Mouse (Mus musculus) hindlimb bud, embryonic 11.5 days (tissue): ENCODE measurements around the gene B4galnt2.

Experiments used
- DNase-seq: peaks from one replicate; pipeline ENCODE4 v3.0.0-alpha.2; 2012; ENCODE audit warnings: low read depth, low spot score; ENCODE audit errors: extremely low spot score

The B4galnt2 gene

DNA sequence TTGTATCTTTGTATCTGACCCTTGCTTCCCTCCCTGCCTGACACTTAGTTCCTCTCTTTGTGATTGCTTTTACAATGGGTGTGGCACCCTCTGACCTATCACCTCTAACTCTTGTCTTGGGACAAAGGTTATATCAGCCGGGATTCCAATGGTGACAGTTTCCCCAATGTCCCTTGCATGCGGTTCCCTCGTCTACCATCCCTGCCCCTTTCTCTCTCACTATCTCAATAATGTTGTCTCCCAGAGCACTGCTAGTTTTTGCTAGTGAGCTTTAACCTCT lies 87.6 kb downstream of the B4galnt2 start:
- no peak for DNase-seq

DNA sequence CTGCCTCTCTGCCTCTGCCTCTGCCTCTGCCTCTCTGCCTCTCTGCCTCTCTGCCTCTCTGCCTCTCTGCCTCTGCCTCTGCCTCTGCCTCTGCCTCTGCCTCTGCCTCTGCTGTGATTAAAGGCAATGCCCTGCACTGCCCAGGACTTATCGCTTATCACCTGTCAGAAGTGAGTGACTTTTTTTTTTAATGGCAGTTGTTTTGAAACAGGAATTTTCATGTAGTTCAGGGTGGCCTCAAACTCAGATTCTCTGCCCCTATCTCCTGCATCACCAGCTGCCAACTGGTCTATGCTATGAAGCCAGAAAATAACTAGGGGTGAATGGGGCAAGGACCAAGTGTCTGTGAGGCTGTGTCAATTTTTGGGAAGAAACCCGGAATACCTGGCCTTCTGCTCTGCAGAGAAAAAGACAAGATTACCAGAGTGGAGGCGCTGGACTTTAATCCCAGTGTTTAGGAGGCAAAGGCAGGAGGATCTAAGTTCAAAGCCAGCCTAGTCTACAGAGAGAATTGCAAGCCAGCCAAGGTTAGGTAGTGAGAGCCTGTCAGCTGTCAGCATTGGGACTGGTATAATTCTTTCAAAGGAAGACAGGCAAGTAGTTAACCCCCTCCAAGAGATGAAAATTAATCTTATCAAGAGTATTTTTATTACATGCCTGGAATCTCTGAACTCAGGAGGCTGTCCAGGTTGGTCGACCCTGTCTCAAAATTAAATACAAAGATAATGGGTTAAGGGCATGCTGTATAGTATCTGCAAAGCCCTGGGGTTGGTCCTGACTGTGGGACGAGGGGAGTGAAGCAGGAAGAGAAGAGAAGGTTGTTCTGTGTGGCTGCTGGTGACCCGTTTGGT lies 88.1 kb downstream of the B4galnt2 start:
- no peak for DNase-seq

DNA sequence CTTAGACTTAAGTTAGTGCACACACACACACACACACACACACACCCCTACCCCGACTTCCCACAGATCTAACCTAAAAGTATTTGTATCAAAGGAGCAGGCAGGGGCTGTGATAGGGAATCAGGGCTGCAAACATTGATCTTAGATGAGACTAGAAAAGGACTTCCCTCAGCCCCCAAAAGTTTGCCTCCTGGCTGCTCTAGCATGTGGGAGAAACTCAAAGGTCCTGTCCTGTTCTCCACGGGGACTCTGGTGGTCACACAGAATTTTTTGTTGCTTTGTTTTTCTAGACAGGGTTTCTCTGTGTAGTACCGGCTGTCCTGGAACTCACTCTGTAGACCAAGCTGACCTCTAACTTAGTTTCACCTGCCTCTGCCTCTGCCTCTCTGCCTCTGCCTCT lies 89.1 kb downstream of the B4galnt2 start:
- DNase-seq: no peak

DNA sequence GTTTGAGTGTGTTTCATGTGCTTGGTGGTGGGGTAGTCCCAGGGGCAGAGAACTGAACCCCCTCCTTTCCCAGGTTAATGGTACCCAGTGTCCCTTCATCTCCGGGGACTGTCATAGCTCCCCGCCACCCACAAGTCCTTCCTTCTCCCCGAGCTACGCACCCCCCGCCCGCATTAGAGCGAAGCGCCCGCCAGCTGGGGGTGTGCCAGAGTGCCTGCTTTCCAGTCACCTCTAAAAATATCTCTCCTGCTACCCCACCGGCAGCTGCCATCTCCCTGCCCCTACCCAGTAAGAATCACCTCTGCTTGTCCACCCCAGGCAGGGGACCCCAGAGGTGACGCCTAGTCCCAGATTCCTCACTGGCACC lies 89.8 kb downstream of the B4galnt2 start:
- no peak for DNase-seq

DNA sequence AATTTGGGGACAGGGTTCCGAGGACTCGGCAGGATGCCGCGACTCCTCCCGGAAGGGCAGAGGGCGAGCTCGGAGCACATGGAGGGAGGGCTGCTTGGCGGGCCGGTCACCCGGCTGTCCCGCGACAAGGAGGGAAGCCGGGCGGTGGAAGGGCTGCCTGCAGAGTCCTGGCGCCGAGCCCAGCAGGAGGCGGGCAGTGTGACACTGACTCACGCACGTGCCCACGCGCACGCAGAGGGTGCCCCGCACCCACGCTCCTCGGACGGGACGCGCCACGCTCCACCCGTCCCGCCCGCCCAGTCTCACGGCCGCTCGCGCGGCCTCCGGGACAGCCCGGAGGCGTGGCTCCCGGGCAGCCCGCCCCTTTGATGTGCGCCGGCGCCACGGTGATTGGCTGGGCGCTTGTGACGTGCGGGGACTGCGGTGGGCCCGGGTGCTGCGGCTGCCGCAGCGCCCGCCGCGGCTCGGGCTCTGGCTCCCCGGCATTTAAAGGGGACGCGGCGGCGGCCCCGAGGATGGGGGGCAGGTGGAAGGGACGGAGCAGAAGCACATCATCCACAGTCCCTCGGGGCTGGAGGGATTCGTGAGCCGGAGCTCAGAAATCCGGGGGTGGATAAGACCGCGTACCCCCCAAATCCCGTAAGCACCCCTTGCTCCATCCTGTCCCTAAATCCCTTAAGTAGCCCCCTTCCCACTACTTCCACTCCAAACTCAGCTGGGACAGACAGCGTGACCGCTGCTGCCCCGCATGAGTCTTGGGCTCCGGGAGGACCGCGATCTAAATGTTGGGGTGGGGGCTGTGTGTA lies 90.4 kb downstream of the B4galnt2 start, which contains the start of gene Phospho1:
TSS of gene Phospho1 (plus strand) at position 429 of the 806 bp plus-strand sequence.
- DNase-seq: no peak

DNA sequence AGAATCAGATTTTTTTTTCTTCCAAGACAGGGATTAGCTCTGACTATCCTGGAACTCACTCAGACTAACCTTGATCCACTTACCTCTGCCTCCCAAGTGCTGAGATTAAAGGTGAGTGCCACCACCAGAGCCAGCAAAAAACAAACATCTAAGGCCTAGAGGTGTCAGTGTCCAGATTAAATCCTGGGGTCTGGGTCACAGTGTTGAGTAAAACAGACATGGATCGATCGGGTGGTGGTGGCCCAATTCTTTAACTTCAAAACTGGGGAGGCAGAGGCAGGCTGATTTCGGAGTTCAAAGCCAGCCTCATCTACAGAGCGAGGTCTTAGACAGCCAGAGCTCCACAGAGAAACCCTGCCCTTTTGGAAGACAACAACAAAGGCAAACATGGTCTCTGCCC lies 92.3 kb downstream of the B4galnt2 start:
- DNase-seq: no peak

DNA sequence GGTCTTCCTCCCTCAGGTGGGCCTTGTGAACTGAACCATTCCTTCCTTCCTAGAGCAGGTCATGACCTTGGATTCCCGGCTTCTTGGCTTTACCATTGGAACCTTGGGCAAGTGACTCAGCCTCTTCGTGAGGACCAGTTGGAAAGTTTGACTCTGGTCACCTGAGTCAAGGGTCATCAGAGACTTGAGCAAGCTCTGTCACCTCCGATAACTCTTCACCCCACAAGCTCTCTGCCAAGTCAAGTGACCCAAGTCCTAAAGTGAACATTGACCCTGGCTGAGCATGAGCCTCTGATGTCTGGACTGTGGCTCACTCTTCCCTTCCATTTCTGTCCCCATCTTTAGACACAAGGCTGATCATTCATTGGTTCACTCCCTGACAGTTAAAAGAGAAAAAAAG lies 93.2 kb downstream of the B4galnt2 start:
- no peak for DNase-seq

DNA sequence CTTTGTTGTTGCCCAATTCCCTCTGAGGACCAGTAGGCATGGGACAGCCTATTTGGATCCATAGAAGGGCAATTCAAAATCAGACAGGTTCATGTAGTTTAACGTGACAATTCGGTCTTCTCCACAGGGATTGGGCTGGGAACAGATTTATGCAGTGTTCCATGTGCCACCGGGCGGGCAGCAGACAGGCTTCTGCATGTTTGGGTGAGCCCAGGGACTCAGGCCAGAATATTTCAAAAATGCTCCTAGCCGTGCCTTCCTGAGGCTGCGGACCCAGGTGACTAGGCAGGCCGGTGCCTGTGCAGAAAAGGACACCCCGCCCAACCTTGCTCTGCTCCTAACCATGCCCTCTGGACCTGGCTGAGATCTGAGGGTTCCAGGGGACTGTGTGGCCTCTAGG lies 95.6 kb downstream of the B4galnt2 start:
- no peak for DNase-seq
